ENCODE assay signal across 8 mouse cellular contexts in the genomic region with DNA sequence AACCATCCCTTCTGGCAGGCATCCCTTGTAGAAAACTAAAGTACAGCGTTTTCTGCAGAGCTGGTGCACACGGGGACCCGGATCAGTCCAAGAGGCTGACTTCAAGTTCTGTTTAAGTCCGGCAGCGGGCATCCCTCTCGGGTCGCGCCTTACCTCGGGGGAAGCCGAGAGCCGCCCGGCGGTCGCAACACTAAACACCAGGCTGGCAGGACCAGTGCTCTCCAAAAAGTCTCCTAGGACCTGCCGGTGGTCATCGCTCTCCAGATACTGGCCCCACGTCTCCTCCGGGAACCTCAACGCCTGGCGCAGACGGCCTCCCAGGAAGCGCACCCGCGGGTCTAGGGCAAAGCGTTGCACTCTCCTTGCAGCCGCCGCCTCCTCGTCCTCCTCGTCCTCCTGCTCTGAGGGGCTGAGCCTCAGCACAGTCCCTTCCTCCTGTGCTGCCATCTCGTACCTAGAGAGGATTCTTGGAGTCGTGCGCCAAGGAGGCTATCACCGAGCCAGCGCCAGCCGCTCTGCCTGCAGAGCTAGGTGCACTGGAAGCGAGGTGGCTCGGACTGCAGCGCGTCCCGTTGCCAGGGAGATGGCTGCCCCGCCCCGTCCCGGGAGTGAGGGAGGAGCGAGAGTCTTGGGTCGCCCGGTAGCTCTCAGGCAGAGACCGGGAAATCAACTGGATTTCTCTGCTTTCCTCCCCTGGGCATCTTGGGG. TPM values are rescaled to one million over a fixed set of nuclear protein-coding genes. Genes with fewer than 3 reads are reported as not detected.
A peak's percentile ranks its signal among the peaks of the same experiment; 100 is the strongest.
DNase-seq lines count a peak whose midpoint lies in the region; ATAC-seq and TF ChIP-seq lines count a peak whose summit lies in the region.

A gene (minus strand): TSS at position 658 of the 708 bp plus-strand sequence.

- DNase-seq in Muller cell, postnatal 12 days (ENCODE audit: inconsistent ontology term): peak; percentile 83
- DNase-seq in cerebellum, adult 9-10 months: peak; percentile 84
- DNase-seq in forelimb bud, embryonic 11.5 days (ENCODE audit: low read depth, low spot score): peak; percentile 57
- peak; percentile 68 for DNase-seq in heart, postnatal 4 days
- peak; percentile 4 to 42 for DNase-seq in layer of hippocampus, adult 2 months (ENCODE audit: low spot score in 2 of 2)
- peak; percentile 85 for DNase-seq in lung, embryonic 14.5 days
- DNase-seq in ovary, adult 18-20 months (ENCODE audit: low spot score): peak; percentile 52
- DNase-seq in thymus, adult 2 months: peak; percentile 59

- no peak; the same call in 1 of the 2 replicates for TF ChIP-seq CTCF in layer of hippocampus, adult 2 months (conservative IDR thresholded peaks at IDR 0.05)
- TF ChIP-seq CTCF in lung, embryonic 14.5 days (IDR thresholded peaks at IDR 0.05; ENCODE audit: low read depth): 0 out of 2 replicates have a peak, but pooled peaks have one; percentile 7
- peak; percentile 18; the same call in 1 of the 2 replicates for TF ChIP-seq CTCF in thymus, adult 2 months (IDR thresholded peaks at IDR 0.05; ENCODE audit: borderline replicate concordance, control insufficient read depth, extremely low read depth, insufficient read depth, low read length, poor library complexity)

- no peaks in the 10 kb centered on the region for H3K36me3 ChIP-seq in lung, embryonic 14.5 days (ENCODE audit: insufficient read depth)
- no peaks in the 10 kb centered on the region for H3K36me3 ChIP-seq in thymus, adult 2 months (ENCODE audit: control insufficient read depth, insufficient read depth, low read length)

- TF ChIP-seq POLR2A in thymus, adult 2 months (IDR thresholded peaks at IDR 0.05; ENCODE audit: control insufficient read depth, extremely low read depth, insufficient read depth, low read length, poor library complexity): no peak

- no peaks in the 10 kb centered on the region for H3K4me1 ChIP-seq in lung, embryonic 14.5 days (ENCODE audit: insufficient read depth)
- peaks cover 6% of the 10 kb centered on the region for H3K4me1 ChIP-seq in thymus, adult 2 months (replicated peaks; ENCODE audit: control insufficient read depth, insufficient read depth, low read length)

- WGBS in lung, embryonic 14.5 days: 0% methylated on average over 47 of the region's 47 CpGs
- WGBS in thymus, adult 2 months: 2% methylated on average over 47 of the region's 47 CpGs

- H3K9me3 ChIP-seq in lung, embryonic 14.5 days (ENCODE audit: low read depth, low read length): no peaks in the 10 kb centered on the region

- H3K27ac ChIP-seq in layer of hippocampus, adult 2 months: no peak within 1 kb of the TSS
- H3K27ac ChIP-seq in lung, embryonic 14.5 days (ENCODE audit: low read depth): no peak within 1 kb of the TSS
- H3K27ac ChIP-seq in thymus, adult 2 months (ENCODE audit: control insufficient read depth, insufficient read depth, low read length): no peak within 1 kb of the TSS

- H3K4me2 ChIP-seq in lung, embryonic 14.5 days: peak within 1 kb of the TSS; percentile 91

- ATAC-seq in lung, embryonic 14.5 days (ENCODE audit: insufficient read depth): peak; percentile 99

- peaks cover 21% of the 10 kb centered on the region for H3K27me3 ChIP-seq in lung, embryonic 14.5 days (ENCODE audit: insufficient read depth, low read length)
- H3K27me3 ChIP-seq in thymus, adult 2 months (ENCODE audit: control insufficient read depth, insufficient read depth, low read length): peaks cover 9% of the 10 kb centered on the region; the same call in 1 of the 2 replicates

- peak within 1 kb of the TSS; percentile 56 for H3K4me3 ChIP-seq in layer of hippocampus, adult 2 months
- peak within 1 kb of the TSS; percentile 52 for H3K4me3 ChIP-seq in lung, embryonic 14.5 days (ENCODE audit: low read depth, low read length)
- peak within 1 kb of the TSS; percentile 41 for H3K4me3 ChIP-seq in thymus, adult 2 months (ENCODE audit: control insufficient read depth, insufficient read depth, low read length)

- peak within 1 kb of the TSS; percentile 43; the same call in 1 of the 2 replicates for H3K9ac ChIP-seq in lung, embryonic 14.5 days

RNA-seq across cellular contexts. Expression of the gene that starts here (rescaled TPM):
- under 1 TPM in 1 of 2 experiments, not detected in 1; 0.02 TPM for total RNA-seq in heart, postnatal 4 days (2021)
- 1 to 10 TPM in 1 of 2 experiments, under 1 TPM in 1; 0.97 to 1.1 TPM for total RNA-seq in layer of hippocampus, adult 2 months (2021)
- 0.34 and 0.43 TPM in 2 replicates for polyA plus RNA-seq in lung, embryonic 14.5 days (2014; fragmentation: Nextera tagmentation; extraction: Ambion mirVana)
- polyA plus RNA-seq in thymus, adult 2 months (2012; rRNA removed): 0.19 and 0.43 TPM in 2 replicates

Comparison
In these comparisons a context has a peak if more than half of its experiments do, and no peak if none do; other contexts are left out.
1. Peak in DNase-seq in heart, postnatal 4 days; RNA of the gene not detected or under 1 TPM.
2. Peak in DNase-seq, ATAC-seq, H3K4me3 ChIP-seq, H3K9ac ChIP-seq and H3K4me2 ChIP-seq in lung, embryonic 14.5 days; RNA of the gene not detected or under 1 TPM.
3. Peak in DNase-seq and H3K4me3 ChIP-seq in thymus, adult 2 months; RNA of the gene not detected or under 1 TPM.
4. DNase-seq: peak in every context shown above with its lines; median percentile 85 in lung, embryonic 14.5 days; 84 in cerebellum, adult 9-10 months; 83 in Muller cell, postnatal 12 days; 68 in heart, postnatal 4 days; 59 in thymus, adult 2 months; 57 in forelimb bud, embryonic 11.5 days; 52 in ovary, adult 18-20 months; 23 in layer of hippocampus, adult 2 months.